Mouse (Mus musculus): ENCODE measurements around the gene Poc1a.

GRCm38 (mm10) chr9:106269076-106269788 is 11.6 kb upstream of the Poc1a start:
- TF ChIP-seq CTCF (IDR thresholded peaks at IDR 0.05; ENCODE audit: insufficient read depth, low read length) (no peak), POLR2A (IDR thresholded peaks at IDR 0.05; ENCODE audit: borderline replicate concordance, extremely low read depth, low read depth, low read length) (no peak)

All from lung, adult 2 months (tissue).